Mouse (Mus musculus): ENCODE measurements around the gene 5031439G07Rik. TPM values are rescaled to one million over a fixed set of nuclear protein-coding genes. Genes with fewer than 3 reads are reported as not detected.

Gene 5031439G07Rik
- total RNA-seq, 2 experiments from 2014 or later: 102 to 128 TPM

DNA sequence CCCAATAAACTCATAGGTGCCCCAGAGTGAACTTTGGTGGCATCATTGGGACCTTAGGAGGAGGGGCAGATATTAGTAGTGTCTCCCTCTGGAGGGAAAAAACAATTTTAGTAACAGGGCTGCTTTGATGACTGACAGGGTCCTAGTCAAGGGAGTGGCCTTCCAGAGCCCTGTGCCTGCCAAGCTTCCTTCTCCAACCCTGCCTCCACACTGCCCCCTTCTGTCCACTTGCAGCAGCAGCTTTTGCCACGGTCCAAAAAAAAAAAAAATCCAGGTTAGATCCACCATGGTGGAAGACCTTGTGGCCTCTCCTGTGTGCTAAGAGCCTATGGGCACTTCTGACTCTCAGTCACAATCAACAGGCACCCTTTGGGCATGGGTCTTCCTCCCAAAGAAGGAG is 7.6 kb upstream of the 5031439G07Rik start:
- DNase-seq (ENCODE audit: low spot score in 2 of 2): peak; percentile 73 to 74

DNA sequence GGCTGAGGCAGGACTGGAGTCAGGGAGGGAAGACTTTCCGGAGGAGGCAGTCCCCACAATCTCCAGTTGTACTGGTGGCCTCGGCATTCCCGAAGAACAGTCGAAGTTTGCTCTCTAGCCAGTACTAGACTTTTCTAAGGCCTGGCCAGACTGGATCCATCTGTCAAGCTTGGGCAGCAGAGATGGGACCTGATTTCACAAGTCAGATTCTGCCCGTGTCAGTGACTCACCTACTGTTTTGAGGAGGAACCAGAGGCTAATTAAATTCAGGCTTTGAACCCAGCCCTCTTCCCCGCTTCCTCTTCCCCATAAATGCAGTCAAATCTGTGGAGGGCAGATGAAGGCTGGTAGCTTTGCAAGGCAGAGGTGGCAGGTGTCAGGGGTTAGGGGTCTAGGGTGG is 6.7 kb upstream of the 5031439G07Rik start:
- no peak for DNase-seq (ENCODE audit: low spot score in 2 of 2)

DNA sequence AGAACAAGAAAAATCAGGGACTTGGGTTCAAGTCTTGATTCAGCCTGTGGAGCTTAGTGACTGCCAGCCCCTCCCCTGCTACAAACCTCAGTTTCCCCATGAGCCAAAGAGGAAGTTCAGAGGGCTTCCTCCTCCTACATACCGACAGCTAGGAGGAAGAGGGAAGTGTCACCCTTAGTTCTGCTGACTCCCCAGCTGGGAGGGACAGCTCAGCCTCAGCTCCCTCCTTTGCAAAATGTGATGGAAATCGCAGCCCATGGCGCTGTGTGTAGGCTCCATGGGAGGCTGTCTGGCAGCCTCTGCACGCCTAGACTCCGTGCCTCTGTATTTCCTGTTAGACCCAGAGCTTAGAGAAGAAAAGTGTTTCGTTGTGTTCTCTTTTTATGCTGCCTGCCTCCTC is 6.1 kb upstream of the 5031439G07Rik start:
- no peak for DNase-seq (ENCODE audit: low spot score in 2 of 2)

DNA sequence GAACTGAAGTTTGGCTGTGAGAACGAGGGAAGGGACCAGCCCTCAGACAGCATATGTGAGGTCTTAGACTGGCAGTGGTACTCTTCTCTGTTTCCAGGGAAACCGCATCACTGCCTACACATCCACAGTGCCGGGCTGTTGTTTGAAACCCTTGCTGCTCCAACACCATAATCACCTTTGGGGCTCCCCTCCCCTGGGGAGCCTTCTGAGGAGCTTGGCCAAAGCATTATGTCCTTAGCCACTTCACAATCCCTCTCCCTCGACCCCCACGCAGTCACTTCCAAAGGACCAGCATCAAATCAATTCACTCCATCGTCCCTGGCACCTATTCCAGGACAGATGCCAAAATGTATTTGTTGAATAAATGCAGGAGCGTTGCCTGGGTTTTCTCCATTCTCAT is 1.4 kb upstream of the 5031439G07Rik start:
- no peak for DNase-seq (ENCODE audit: low spot score in 2 of 2)

DNA sequence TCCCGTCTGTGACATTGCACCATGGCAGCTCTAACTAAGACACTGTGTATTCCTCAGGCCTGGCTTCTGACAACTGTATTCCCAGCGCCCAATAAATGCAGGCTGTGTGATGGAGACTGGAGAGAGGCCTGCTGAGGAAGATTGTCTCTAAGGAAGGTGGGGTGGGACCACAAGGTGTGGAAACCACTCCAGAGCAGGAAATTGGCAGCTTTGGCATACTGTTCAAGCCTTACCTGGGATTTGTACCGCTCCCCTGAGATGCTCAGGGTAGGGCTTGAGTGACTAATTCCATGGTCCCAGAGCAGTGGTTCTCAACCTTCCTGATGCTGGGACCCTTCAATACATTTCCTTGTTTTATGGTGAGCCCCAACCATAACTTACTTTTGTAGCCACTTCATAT is 747 bp upstream of the 5031439G07Rik start:
- DNase-seq (ENCODE audit: low spot score in 2 of 2): no peak

DNA sequence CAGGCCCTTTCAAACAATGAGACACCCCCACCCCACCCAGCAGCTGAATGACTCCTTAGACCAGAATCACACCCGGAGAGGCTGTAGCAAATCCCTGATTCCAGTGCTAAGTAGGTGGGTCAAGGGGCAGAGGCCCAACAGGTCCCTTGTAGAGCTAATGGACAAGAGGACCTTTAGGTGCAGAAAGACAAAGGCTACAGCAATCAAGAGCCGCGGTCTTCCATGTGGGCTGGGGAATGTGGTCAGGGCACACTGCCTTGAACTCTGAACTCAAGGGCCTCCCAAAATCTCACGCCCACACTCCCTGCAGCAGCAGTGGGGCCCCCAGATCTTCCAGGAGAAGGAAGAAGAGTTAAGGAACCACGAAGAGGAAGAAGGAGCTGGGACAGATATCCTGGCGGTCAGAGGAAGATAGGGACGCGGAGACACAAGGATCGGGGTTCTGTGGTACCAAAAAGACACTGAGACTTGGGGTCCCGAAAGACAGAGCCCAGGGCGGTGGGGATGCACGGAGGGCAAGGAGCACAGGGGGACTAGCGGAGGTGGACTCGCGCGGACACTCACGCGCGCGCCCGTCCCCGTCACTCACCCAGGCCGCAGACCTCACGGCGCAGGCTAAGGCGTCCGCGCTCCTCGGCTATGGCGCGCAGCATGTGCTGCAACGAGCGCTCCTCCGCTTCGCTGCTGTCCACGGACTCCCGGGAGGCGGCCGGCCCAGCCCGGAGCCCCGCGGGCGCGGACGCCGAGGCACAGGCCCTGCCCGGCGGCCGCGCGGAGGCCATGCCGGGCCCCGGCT is 1.1 kb downstream of the 5031439G07Rik start:
- DNase-seq (ENCODE audit: low spot score in 2 of 2): peak in 1 of 2 experiments; percentile 57

DNA sequence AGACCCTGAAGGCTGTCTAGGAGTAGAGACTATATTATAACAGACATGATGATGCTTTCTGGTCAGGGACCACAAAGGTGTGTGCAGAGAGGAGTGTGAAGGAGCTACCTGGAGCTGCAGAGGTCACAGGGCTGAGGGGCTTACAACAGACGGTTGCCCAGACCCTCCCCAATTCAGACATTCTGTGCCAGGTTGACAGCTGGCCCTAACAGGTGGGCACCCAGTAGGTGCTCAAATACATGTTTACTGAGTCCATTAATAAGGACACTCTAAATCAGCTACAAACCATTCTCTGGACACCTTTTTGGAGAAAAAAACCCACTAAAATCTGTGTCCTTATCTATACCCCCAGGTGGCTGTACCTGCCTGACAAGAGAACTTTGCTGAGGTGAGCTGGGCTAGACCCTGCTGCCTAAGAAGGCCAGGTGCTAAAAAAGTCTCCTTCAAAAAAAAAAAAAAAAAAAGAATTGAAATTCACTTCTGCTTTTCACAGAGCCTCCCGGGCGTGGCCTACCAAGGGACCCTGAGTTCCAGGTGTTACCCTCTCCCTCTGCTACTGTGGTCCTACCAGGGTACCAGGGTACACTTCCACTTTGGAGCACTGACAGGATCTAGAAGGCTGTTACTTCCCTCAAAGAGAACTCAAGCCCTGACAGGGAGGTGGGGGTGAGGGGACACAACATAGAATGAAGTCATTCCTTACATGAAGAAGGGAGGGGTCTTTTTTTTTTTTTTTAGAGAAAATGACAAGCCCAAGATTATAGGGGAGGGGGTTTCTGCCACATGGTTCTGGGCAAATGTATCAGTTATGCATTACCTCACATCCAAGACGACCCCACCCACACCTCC is 2.0 kb downstream of the 5031439G07Rik start:
- no peak for DNase-seq (ENCODE audit: low spot score in 2 of 2)

DNA sequence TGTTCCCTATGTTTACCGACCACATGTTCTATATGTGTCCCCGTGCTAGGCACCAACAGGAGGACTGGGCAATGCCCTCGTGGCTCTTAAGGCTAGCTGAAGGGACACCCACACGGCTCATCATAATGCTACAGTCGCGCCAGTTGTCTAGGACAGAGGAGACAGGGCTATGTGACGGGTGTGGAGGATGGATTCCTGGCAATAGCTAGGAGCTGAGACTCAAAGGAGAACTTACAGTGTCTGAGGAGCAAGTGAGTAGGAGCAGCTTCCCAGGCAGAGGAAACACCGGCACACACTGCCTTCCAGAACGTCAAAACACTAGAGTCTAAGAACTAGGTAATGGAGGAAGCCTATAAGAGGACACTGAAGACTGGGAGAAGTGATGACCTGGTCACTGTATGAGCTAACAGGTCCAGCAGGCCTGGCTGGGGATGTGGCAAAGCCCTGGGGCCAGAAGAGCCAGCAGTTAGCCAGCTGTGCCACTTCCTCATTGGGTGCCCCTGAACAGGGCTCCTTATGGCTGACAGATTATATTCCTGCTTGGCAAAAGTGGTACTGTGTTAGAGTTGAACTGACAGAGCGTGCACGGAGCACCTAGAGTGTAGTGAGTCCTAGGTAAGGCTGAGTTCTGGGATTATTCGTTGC is 2.7 kb downstream of the 5031439G07Rik start:
- no peak for DNase-seq (ENCODE audit: low spot score in 2 of 2)

DNA sequence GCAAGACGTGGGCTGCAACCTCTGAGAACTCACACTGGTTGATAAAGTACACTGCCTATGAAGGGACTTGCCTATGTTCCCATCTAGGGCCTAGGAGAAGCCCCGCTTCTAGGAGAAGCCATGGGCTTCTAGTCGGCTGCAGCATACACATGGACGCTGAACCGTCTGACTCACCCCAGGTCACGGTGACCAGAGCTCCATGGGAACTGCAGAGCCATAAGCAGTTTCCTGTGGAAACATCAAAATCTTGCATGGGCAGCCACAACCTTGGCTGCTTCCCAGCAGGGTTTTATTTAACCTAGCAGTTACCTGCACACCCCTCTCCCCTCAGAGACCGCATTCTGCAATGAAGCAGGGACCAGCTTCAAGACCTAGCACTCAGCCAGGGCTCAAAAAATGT is 4.6 kb downstream of the 5031439G07Rik start:
- no peak for DNase-seq (ENCODE audit: low spot score in 2 of 2)

DNA sequence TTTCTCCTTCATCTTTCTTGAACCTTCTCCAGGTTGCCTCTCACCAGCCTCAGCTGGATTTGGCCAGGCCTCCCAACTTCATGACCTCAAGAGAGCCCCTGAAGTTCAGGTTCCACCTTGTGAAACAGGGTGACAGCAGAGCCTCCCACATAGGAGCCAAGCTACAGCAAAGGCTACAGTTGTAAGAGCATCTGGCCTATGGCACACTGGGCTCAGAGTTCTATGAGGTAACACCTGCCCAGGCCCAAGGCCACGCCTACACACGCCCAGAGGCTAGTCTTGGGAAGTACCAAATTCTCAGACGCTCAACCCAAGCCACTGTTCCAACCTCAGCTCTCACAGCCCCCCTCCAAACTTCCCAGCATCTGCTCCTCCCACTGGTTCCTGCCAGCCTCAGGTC is 5.5 kb downstream of the 5031439G07Rik start:
- DNase-seq (ENCODE audit: low spot score in 2 of 2): no peak

DNA sequence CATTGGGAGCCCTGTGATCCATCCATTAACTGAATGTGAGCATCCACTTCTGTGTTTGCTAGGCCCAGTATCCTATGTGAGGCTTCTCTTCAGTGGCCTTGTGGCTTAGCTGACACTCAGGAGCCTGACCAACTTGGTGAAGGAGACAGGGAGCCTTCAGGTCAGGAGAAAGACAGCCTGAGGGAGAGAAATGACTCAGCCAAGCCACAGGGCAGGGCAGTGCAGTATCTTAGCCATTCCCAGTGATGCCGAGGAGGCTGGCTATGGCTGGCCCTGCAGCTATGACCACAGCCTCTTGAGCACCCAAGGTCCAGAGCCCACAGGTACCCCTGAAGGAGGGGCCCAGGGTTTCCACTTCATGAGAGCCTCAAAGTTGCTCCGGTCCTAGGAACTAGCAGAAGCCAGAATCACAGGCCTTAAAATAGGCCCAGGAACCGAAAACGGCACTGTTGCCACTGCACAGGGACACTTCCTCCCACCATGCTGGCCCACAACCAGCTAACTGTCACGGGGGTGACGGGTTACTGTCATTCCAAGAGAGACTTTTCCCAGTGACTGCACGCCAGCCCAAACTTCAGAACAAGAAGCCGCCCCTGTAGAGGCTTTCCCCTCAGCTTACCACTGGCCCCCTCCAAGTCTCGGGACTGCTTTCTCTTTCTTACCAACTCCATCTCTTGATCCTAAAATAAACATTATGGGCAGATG is 6.6 kb downstream of the 5031439G07Rik start:
- no peak for DNase-seq (ENCODE audit: low spot score in 2 of 2)

DNA sequence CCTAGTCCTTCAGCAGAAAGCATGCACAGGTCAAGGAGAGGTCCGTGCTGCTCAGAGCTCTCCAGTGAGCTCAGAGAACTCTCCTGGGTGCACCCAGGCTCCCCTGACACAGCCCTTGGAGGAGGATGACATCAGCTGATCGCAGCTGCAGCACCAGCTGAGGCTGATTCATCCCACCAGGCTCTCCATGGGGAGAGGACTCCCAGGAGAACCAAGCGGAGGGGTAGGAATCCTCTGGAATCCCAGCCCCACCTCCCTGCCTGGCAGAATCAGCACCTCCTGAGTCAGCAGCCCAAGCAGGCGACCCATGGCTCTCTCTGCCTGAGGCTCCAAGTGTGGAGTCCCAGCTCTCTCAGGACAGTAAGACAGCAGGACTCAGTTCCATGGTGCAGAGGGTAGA is 12.6 kb downstream of the 5031439G07Rik start:
- no peak for DNase-seq (ENCODE audit: low spot score in 2 of 2)

DNA sequence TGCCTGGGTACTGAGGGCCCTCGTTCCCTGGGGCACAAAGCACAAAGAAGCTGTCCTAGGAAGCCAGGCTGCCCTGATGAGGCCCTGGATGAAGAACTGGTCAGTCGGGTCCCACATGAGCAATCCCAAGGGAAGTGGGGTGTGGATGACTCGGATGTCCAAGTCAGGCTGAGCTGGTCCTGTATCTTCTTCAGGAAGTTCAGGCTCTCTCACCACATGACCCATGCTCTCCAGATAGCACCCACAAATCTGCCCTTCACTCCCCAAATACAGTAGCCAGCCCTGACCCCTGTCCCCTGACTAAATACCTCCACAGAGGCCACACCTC is 14.8 kb downstream of the 5031439G07Rik start:
- DNase-seq (ENCODE audit: low spot score in 2 of 2): no peak

DNA sequence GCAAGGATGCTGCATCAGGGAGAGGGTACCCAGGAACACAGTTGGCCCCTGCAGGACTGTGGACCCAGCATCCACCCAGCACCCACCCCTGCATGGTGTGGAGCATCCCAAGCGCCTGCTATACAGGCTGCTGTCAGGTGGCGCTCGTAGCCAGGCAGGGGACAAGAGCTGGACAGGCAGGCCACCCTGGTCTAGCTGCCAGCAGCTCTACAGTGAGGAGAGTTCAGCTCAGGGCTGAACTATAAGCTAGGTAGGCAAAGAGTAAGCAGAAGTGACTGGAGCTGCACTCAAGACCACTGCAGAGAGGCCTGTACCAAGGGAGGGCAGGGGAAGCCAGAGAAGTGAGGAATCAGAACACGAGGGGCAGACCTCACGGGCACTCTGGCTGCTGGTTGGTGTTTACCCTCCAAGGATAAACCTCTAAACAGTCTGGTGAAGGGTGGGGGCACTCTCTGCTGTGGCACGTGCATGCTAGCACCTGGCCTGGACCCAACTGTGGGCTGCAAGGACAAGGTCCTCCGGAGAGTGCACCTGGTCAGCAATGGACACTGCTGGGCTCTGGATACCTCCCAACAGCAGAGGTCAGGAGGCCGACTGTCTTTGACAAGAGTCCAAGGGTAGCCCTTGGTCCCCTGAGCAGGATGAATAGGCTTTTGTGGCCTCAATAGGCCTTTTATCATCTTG is 15.3 kb downstream of the 5031439G07Rik start:
- peak; percentile 54 to 57 for DNase-seq (ENCODE audit: low spot score in 2 of 2)

DNA sequence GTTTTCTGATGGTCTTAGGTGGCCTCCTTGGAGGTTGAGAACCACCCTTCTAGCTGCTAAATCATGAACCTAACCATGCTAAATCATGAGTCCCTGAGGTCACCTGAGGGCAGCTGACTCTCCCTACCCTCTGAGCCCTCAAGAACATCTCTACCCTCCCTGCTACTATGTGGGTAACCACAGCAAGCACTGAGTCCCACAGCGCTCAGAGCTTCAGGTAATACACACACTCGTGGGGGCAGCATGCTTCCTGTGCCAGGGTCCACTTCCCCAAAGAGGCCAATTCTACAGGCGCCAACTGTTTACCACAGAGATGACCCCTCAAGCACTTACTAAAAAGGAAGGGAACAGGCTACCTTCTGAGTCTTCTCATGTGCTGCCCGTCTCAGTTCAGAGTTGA is 19.8 kb downstream of the 5031439G07Rik start:
- no peak for DNase-seq (ENCODE audit: low spot score in 2 of 2)

DNA sequence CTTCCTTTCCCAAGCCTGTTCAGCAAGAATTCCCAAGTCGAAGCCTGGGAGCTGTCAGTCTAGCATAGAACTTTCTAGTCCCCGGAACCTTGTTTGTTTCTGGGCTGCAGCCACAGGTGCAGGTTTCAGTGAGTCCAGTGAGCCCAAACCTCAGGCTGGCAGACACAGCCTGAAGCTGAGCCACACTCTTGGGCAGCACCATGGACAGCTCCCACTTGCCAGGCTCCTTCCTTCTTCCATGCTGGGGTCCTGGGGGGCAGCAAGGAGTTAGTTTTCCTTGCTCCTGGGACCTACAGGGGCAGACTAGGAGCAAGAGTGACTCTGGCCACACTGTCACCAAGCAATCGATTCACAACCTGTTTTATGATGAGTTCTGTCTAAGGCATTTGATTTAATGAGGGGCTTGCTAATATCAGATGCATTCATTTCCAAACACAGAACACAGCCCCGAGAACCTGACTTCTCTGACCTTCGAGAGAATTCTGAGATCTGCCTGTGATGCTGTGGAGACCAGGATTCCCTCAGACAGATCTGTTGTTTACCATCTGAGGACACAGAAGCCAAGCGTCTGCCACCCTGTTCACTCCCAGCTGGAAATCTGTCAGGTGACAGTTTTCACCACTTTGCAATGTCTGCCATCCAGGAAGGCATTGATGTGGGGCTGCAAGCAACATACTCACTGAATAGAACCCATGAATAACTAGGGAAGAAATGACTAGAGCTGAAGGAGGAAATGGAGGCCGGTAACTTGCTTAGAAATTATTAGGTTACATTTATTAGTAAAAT is 22.6 kb downstream of the 5031439G07Rik start:
- peak in 1 of 2 experiments; percentile 51 for DNase-seq (ENCODE audit: low spot score in 2 of 2)

DNA sequence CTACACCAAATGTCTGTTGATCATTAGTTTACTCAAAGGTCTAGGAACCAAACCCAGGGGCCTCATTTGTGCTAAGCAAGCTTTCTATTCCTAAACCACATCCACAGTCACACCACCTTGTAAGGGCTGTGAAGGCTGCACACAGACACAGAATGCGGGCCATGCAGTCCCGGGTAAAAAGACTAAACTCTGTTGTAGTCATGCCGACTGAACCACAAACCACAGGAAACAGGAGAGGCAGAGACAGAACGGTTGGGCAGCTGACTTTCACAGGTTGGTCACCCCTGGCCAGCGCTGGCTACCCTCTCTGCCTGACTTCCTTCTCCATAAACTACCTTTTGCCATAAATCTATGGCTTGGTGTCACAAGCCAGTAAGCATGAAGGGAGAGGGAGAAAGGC is 23.6 kb downstream of the 5031439G07Rik start:
- DNase-seq (ENCODE audit: low spot score in 2 of 2): no peak

DNA sequence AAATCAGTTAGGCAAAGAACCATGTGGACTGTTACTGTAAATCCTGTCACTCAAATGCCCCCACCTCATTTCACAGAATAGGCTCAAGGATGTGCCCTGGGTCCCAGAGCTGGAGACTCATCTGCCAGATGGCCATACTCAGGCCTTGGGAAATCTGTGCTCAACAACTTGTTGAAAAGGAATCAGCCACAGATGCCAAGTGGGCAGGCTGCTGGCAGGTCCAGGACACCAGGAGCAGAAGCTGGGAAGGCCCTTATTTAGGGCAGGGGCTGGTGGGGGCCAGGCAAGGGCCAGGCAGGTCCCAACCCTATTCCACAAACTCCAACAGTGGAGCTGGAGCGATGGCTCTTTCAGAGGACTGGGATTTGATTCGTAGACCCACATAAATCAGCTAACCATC is 25.8 kb downstream of the 5031439G07Rik start:
- no peak for DNase-seq (ENCODE audit: low spot score in 2 of 2)

DNA sequence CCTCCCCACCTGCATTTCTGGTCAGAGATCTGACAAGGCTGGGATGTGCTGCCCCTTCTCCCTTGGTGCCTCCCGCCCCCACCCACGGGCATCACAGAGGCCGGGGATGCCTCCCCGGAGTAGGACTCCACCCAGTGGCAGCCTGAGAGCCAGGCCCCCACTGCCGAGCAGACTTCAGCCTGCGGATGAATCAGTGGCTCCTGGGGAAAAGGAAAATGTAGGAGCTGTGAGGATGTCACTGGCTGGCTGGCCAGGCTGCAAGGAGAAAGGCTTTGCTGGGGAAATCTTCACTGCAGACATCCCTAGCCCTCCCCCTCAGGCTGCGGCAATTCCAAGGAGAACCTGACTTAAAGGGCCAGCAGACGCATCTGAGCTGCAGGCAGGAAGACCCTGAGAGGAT is 27.7 kb downstream of the 5031439G07Rik start:
- DNase-seq (ENCODE audit: low spot score in 2 of 2): peak in 1 of 2 experiments; percentile 52

DNA sequence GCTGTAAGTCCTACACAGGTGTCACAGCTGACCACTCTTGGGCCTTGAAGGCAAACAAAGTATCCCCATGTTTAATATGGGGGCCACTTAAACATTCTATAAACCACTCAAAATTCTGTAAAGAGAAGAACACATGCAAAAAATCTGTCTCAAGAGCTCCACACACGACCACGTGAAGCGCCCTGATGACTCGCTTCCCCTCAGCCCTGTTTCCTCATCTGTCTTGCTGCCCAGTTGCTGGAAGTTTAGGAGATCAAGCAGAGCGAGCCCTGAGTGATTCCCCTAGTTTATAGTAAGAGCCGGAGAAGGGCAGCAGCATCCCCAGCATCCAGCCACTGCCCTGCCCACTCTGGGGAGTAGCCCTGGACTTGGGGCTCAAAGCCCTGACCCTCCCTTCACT is 28.5 kb downstream of the 5031439G07Rik start:
- DNase-seq (ENCODE audit: low spot score in 2 of 2): no peak
